Mouse (Mus musculus) liver, adult 10 weeks (tissue): ENCODE results near the gene Eme2. TPM values are rescaled to one million over a fixed set of nuclear protein-coding genes. Genes with fewer than 3 reads are reported as not detected.

ENCODE experiments used
- polyA plus RNA-seq: library from polyadenylated mRNA; stranded (reverse); fragments of 350-450 nt; fragmentation: Illumina TruSeq; extraction: RNeasy Lipid Tissue Mini Kit (QIAGEN cat#74804); gene quantifications from one replicate; pipeline ENCODE4 v1.2.3, GENCODE M21; 2014; ENCODE audit warnings: low read depth, low replicate concordance

Gene Eme2
- polyA plus RNA-seq = 1.8 TPM

DNA sequence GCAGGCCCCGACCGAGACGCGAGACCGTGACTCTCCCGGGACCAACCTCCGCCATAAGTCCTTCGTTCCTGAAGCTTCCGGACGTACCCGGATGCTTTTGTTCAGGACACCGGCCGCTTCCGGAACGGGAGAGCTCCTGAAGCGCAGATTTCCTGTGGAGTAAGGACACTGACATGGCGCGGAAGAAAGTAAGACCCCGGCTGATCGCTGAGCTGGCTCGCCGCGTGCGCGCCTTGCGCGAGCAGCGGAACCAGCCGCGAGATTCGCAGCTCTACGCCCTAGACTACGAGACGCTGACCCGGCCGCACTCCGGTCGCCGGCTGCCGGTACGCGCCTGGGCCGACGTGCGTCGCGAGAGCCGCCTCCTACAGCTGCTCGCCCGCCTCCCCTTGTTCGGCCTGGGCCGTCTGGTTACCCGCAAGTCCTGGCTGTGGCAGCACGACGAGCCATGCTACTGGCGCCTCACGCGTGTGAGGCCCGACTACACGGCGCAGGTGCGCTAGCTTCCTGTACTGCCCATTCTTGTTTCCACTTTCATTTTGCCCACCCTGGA is at the start of gene Eme2, which contains the start of gene Mrps34:
Eme2 (minus strand) TSS at position 93 of the 553 bp plus-strand sequence.
Mrps34 (plus strand) TSS at position 122 of the 553 bp plus-strand sequence.

DNA sequence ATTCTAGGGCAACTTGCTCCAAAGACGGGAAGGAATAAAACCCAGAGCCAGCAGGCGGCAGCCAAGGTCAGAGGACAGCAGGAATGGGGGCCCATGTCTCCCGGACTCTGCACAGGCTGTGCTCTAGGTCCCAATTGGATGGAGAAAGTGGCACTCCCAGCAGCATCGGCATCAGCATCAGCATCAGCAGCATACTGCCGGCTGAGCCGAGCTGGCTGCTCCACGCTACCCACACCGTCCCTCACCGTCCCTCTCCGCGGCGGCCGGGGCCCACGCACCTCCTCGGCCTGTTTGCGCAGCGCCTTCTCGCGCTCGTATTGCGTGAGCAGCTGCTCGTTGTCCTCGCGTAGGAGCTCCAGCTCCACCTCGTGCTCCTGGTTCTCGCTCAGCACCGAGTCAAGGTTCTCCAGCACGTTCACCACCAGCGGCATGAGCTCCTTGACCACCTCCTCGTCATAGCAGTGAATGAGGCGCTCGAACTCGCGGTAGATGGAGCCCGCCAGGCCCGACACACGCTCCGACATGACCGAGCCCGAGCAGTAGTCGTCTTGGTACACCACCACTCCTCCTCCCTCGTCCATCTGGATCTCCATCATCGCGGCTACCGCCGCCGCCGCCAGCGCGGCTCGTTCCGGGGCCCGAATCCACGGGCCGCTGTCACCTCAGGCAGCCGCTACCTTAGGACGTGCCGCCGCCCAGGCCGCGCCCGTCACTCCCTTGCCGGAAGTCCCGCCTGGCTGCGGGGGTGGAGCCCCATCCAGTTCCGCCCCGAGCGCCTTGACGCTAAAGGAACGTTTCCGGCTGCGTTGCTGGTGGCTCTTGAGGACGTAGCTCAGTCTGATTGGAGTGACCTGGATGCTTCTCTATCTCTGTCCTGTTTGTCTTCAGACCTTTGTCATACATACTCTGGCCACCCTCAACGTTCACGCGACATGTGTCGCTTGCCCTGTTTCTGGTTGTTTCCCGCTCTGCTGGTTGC is 41.7 kb upstream of the Eme2 start, which contains the start of gene Mapk8ip3:
Mapk8ip3 (minus strand) TSS at position 719 of the 979 bp plus-strand sequence.

DNA sequence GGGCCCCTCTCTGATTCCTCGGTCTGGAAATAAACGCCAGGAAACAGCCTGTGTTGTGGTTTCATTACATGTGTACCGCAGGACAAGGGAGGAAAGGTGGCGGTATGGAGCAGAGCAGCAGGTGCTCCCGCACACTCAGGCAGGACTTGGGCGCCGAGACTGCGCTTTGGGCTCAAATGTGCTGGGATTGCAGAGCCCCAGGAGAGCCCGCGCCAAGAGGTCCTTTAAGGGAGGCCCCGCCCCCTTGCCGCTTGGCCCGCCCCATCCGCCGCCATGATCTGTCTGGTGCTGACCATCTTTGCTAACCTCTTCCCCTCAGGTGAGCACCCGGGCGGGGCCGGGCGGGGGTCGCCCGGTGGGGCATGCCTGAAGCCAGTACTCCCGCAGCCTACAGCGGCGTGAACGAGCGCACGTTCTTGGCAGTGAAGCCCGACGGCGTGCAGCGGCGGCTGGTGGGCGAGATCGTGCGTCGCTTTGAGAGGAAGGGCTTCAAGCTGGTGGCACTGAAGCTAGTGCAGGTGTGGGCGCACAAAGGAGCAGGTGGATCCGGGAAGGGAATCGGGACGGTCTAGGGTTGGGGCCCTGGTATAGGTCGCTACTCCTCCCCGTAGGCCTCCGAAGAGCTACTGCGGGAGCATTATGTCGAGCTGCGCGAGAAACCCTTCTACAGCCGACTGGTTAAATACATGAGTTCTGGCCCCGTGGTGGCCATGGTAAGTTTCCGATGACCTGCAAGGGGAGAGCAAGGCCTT is 1.5 kb upstream of the Eme2 start, which contains the start of gene Nme3:
Nme3 (plus strand) TSS at position 260 of the 752 bp plus-strand sequence.

DNA sequence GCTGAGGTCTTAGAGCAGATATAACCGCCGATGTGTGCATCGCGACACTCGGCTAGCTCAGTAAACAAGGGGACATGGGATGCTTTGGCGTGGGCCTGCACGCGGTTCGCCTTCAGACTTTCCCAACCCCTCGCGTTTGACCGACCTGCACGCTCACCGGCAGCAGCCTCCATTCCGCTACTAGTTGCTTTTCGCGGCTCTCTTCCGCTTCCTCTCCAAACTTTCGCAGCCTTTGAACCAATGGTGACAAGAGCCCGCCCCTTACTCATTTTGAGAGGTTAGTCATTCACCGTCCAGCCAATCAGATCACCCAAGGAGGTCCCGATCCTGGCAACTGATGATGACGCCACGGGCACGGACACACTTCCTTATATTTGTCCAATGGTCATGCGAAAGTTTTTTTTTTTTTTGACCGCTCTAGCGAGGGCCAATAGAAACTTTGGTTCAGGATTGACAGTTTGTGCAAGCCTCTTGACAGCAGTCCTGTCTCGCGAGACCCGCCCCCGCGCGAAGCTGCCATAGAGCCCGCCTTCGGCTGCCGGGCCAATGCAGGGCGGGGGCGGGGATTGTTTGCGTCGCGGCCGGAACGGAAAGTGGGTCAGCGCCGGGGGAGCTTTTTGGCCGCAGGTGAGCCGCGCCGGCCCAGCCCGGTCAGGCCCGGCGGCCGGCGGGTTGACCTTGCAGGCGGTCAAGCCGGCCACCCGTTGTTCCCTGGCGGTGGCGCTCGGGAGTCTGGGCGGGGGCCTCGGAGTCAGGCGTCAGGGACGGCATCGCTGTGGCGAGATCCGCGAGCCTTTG is 8.6 kb downstream of the Eme2 start, which contains the start of the genes Nubp2 and Spsb3:
Nubp2 (minus strand) TSS at position 216 of the 798 bp plus-strand sequence.
Spsb3 (plus strand) TSS at position 510 of the 798 bp plus-strand sequence.

DNA sequence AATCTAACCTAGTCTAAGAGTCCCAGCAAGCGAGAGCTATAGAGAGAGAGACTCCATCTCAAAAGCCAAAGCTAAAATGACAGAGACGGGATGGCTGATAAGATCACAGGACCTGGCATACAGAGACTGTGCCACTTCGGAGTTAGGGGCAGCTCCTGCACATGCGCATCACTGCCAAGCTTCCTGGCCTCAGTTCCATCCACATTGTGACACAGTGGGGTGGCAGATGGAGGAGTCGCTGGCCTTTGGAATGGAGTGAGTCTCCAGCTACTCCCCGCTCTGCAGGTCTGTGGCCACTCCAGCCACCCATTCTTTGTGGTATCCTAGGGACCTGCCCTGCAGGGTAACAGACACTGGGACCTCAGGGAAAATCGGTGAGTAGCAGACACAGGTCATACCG is 29.1 kb downstream of the Eme2 start, which contains the start of gene Igfals:
Igfals (plus strand) TSS at position 222 of the 400 bp plus-strand sequence.

DNA sequence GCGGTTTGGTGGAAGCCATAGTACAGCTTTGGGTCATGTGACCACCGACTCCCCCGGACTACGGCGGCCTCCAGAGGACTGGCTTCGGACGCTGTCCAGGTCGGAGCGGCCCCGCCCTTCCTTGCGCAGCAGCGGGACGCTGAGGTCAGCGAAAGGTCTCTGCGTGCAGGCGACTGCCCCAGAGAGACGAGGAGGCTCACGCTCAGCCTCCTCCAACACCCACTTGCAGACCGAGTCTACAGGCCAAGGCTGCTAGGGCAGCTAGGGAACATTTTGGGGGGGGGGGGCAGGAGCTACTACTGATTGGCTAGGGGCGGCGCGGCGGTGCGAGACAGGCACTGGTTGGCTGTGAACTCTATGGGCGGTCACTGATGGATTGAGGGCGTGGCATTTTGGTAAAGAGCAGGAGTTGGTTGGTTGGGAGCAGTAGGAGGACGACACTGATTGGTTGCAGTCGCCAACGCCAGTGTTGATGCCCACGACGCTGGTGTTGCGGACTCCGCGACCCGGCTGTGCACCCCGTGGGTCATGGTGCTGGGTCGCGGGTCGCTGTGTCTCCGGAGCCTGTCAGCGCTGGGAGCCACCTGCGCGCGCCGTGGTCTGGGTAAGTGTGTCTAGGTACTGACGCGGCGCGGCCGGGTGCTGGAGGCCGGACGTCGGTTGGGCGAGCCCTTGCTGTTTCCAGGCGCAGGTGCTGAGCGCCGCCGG is 44.7 kb downstream of the Eme2 start, which contains the start of gene Fahd1:
Fahd1 (minus strand) TSS at position 300 of the 708 bp plus-strand sequence.

DNA sequence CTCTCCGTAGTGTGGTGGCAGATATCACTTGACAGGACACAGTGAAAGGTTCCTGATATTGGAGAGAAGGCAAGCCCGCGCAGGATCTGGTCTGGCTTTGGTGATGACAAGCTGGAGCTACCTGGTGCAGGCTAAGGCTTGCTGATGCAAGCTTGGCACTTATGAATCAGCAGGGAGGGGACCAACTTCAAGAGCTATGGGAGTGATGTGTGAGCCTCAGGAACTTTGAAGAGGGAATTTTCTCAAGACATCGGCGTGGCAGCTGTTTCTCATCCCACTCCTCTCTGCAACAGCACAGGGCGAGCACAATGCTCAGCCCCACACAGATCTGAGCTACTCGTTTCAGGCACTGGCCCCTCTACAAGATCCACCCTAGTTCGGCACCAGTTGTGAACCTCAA is 55.0 kb downstream of the Eme2 start, which contains the start of gene Hagh:
Hagh (plus strand) TSS at position 302 of the 400 bp plus-strand sequence.

Other genes starting within 250 kb of the Eme2 start
- gene Slc9a3r2, start 244.8 kb downstream of the Eme2 start, polyA plus RNA-seq = 3.9 TPM
- not detected for gene Npw, start 236.6 kb downstream of the Eme2 start, polyA plus RNA-seq
- gene Zfp598, start 225.4 kb downstream of the Eme2 start, polyA plus RNA-seq = 3.4 TPM
- not detected for gene Syngr3, start 205.1 kb downstream of the Eme2 start, polyA plus RNA-seq
- 12.1 TPM for gene Gfer, start 198.9 kb downstream of the Eme2 start, polyA plus RNA-seq
- gene Noxo1, start 198.9 kb downstream of the Eme2 start, polyA plus RNA-seq = not detected
- 0.58 TPM for gene Tbl3, start 187.4 kb downstream of the Eme2 start, polyA plus RNA-seq
- gene Rnf151, start 177.0 kb downstream of the Eme2 start, polyA plus RNA-seq = not detected
- 483 TPM for gene Rps2, start 177.0 kb downstream of the Eme2 start, polyA plus RNA-seq
- 138 TPM for gene Ndufb10, start 170.6 kb downstream of the Eme2 start, polyA plus RNA-seq
- not detected for gene Rpl3l, start 167.3 kb downstream of the Eme2 start, polyA plus RNA-seq
- gene Msrb1, start 158.4 kb downstream of the Eme2 start, polyA plus RNA-seq = 93.0 TPM
- gene Hs3st6, start 142.1 kb downstream of the Eme2 start, polyA plus RNA-seq = not detected
- gene Meiob, start 90.8 kb downstream of the Eme2 start, polyA plus RNA-seq = 22.4 TPM
- 123 TPM for gene Hagh, start 54.9 kb downstream of the Eme2 start, polyA plus RNA-seq
- gene Fahd1, start 44.7 kb downstream of the Eme2 start, polyA plus RNA-seq = 116 TPM
- gene Igfals, start 29.1 kb downstream of the Eme2 start, polyA plus RNA-seq = 3.5 TPM
- 4.6 TPM for gene Nubp2, start 8.7 kb downstream of the Eme2 start, polyA plus RNA-seq
- gene Spsb3, start 8.4 kb downstream of the Eme2 start, polyA plus RNA-seq = not detected
- gene Mrps34, start within 50 bp of the Eme2 start, polyA plus RNA-seq = 3.6 TPM
- gene Nme3, start 1.4 kb upstream of the Eme2 start, polyA plus RNA-seq = 4.9 TPM
- 2.4 TPM for gene Mapk8ip3, start 41.9 kb upstream of the Eme2 start, polyA plus RNA-seq
- 34.7 TPM for gene Jpt2, start 65.6 kb upstream of the Eme2 start, polyA plus RNA-seq
- 3.8 TPM for gene Cramp1l, start 120.7 kb upstream of the Eme2 start, polyA plus RNA-seq
- gene Ift140, start 121.0 kb upstream of the Eme2 start, polyA plus RNA-seq = 1.5 TPM
- gene Tmem204, start 188.5 kb upstream of the Eme2 start, polyA plus RNA-seq = 4.9 TPM
- gene Telo2, start 220.9 kb upstream of the Eme2 start, polyA plus RNA-seq = 0.85 TPM
- gene Ptx4, start 225.7 kb upstream of the Eme2 start, polyA plus RNA-seq = not detected
- gene Clcn7, start 238.3 kb upstream of the Eme2 start, polyA plus RNA-seq = 4.5 TPM